Mouse (Mus musculus) cerebellum, adult 9-11 months (tissue): ENCODE results near the gene Zbed4.
A peak's percentile ranks its signal among the peaks of the same experiment; 100 is the strongest.
"Not testable (repeated sequence)": the region's sequence is repeated elsewhere in the genome, so short reads cannot be mapped to it uniquely, and the experiment has no call there.

Source experiments
- DNase-seq: peaks from one replicate; pipeline ENCODE4 v3.0.0; 2022

Gene Zbed4

GRCm38 (mm10) chr15:88813873-88814272 lies 62.4 kb downstream of the Zbed4 start:
- DNase-seq = not testable (repeated sequence)

DNA sequence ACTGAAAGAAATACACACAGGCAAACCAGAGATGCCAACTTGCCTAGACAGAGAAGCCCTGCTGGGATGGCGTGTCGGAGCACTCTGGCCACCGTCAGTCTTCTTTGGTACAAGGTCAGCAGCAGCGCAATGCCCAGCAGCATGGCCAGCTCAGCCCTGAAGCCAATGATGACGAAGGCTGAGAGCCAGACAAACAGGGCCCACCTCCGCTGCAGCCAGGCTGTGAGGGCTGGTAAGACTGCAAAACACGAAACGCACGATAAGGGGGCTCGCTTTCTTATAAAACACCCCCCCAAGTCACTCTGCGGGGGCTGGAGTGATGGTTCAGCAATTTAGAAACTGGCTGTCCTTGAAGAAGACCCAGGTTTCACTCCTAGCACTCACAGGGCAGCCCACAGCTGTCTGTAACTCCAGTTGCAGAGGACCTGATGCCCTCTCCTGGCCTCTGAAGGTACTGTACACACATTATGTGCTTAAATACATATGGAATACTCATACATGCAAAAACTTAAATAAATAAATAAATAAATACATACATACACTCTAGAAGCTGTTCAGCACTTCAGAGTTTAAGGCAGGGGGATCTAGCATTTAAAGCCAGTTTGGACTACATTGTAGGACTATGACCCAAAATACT lies 63.1 kb downstream of the Zbed4 start:
- DNase-seq = peak; percentile 11

GRCm38 (mm10) chr15:88815196-88815700 lies 63.8 kb downstream of the Zbed4 start:
- peak; percentile 14 for DNase-seq

- peak; percentile 100 for DNase-seq
These were observed 67.8 kb downstream of the Zbed4 start, which contains the start of the genes Alg12 and Creld2 for GRCm38 (mm10) chr15:88819026-88819905. Gene Alg12, minus strand, starts transcription at chr15:88819318. Gene Creld2, plus strand, starts transcription at chr15:88819646.

DNA sequence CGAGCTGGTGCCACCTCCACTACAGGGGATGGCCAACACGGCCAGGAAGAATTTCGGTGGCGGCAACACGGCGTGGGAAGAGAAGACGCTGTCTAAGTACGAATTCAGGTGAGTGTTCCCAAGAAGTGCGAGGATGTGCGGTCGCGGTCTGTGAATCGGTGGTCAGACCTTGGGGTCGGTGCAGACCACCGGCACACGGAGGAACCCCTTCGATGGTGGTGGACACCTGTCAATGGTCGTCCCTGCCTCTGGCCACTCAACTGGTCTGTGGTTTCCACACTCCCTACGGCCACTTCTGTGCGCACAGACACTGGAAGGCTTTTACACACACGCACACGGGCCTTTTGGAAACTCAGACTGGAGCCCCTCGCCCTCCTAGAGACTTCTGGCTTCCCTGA lies 68.4 kb downstream of the Zbed4 start:
- no peak for DNase-seq

DNA sequence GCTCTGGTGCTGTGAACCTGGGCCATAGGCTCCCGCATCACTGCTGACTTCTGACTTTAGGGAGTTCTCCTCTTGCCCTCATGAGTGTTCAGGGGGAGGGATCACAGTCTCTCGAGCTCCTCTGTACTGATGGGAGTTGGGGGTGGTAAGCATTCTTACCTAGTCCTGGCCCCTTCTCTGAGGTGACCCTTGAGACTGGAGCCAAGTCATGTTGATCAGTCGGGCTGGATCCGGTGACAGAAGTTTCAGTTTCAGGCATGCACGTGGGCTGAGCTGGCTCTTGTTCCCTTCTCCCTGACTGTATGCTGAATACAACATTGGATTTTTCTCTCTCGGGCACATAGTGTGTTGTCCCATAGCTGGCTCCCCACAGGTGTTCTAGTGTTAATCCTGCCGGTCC lies 69.9 kb downstream of the Zbed4 start:
- DNase-seq = peak; percentile 44

- peak; percentile 23 for DNase-seq
These were observed 71.1 kb downstream of the Zbed4 start for GRCm38 (mm10) chr15:88822513-88822912.

DNA sequence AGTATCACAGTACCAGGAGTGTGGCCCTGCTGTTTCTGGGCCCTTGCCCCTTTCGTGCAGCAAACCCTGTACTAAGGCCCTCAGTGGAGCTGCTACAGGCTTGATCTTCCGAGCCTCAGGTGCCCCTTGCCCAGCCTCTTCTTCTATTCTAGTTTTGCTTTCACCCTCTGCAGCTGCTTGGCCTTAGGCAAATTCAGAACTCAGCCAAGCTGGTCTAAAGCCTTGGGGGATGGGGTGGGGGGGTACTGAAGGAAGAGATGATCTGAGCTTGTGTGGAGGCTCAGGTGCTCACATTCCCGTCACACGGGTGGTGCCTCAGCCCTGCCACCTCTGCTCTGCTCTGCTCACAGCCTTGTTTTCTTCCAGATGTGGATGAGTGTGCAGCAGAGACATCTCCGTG lies 71.9 kb downstream of the Zbed4 start:
- DNase-seq = no peak

DNA sequence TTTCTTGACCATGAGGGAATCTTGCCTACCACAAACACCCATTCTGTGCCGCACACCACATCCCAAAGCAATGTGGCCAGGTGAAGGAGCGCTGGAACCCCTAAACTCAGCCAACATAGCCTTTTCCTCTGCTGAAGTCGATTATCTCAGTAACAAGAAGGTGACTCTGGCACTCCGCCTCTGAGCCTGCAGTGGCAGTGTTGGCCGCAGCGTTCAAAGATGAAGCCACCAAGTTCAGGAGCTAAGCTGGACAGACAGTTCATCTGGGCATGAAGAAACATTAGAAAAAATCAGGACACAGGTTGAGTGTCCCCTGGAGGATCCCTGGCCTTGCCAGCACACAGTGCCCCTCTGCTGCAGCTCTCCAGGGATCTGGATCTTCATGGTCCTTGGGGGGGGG lies 76.0 kb downstream of the Zbed4 start:
- DNase-seq = no peak

DNA sequence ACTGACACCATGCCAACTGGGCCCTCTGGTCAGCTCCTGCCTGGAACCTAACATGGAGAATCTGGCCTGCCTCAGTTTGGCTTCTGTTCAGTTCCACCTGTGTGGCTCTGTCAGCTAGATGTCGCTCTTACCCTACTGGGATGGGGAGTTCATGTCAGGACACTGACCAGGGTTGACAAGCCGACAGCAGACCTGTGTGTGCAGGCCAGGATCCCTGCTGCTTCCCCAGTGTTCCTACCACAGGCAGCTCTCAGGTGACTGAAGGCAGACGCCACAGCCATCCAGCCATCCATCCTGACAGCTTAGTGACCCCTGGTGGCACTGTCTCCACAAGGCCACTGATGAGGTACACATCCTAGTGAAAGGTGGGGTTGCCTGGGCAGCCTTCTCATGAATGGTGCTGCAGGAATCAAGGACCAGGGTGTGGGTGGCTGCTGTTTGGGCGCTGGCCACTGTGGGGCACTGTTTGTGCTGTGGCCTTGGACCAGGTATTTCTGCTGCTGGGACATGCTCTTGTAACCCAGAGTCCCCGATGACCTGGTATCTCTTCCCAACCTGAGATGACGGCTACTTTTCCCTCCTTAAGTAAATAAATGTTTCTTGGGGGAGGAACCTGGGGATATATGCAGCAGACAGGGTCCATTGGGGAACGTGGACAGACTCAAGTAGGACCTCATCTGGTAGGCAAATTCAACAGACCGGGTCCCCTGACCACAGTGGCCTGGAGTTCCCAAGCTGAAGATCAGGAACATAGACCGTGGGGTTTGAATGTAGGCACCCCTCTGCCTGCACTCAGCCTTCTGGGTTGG lies 76.7 kb downstream of the Zbed4 start:
- peak; percentile 95 for DNase-seq

DNA sequence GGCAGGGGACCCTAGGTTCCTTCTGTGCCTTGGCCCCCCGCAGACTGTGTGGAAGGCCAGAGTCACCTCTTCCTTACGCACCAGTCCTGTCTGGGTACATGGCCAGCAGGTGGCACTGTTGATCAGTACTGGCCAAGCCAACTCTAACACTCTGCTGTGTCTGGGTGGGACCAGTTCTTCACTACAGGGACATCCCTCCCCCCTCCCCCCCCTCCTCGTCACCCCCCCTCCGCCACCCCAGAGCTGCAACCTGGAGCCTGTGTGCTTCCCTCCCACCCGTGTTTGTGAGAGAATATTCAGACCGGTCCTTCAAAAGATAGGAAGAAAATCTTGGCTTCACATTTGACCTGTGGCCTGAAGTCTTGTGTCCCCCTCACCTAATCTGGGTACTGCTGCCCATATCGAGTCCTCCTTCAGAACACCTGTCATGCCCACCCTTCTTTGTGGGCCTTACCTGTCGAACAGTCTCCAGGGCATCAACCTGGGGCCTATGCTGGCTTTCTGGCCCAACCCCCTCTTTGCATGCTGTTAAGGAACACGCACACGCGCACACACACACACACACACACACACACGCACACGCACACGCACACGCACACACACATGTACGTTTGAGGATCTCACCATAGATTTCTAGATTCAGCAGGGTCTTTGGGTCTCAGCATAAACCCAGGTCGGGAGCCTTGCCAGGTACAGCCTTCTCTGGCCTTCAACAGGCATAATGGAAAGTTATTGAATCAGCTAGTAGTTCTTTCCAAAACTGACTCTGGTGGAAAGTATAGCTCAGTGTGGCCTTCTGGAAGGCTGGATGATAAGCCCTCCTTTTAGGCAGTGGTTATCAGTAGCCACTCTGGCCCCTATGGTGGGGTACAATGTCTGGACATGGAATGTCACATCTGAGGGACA lies 77.6 kb downstream of the Zbed4 start:
- peak; percentile 91 for DNase-seq

GRCm38 (mm10) chr15:88829791-88830440 lies 78.5 kb downstream of the Zbed4 start:
- DNase-seq = peak; percentile 44

- peak; percentile 33 for DNase-seq
These were observed 79.2 kb downstream of the Zbed4 start for GRCm38 (mm10) chr15:88830696-88831095.

- peak; percentile 49 for DNase-seq
These were observed 80.0 kb downstream of the Zbed4 start for GRCm38 (mm10) chr15:88831482-88831881.

DNA sequence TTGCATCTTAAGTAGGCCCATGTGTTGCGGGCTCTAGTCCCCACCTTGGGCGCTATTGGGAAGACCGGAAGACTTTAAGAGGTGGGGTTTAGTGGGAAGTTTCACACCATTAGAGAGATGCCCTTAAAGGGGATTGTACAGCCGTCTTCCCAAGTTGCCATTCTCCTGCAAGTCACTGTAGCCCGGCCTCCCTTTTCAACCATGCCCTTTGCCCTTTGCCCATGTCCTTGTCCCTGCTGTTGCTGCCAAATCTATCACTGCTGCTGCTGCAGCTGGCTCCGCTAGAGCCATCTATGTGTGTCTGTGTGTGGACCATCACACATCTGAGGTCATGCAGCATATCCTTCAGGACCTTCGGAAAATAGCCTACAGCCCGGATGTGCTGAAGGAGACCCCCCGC lies 81.1 kb downstream of the Zbed4 start:
- DNase-seq = peak; percentile 13
